Mouse (Mus musculus) kidney, adult 2 months (tissue): ENCODE results near the gene Kif1b.

ENCODE experiments used
- CTCF ChIP-seq: fragments of 200-500 bp; conservative IDR thresholded peaks from 2 replicates; pipeline ENCODE4 v1.5.1; 2011; ENCODE audit warnings: low read depth, mild to moderate bottlenecking, control low read depth, low read length, moderate library complexity, mixed read lengths; ENCODE audit not compliant: insufficient read depth, insufficient read length
- POLR2A ChIP-seq: fragments of 200-500 bp; IDR thresholded peaks from one replicate; pipeline ENCODE4 v1.6.1; 2011; ENCODE audit warnings: low read depth, low read length, control low read depth

DNA sequence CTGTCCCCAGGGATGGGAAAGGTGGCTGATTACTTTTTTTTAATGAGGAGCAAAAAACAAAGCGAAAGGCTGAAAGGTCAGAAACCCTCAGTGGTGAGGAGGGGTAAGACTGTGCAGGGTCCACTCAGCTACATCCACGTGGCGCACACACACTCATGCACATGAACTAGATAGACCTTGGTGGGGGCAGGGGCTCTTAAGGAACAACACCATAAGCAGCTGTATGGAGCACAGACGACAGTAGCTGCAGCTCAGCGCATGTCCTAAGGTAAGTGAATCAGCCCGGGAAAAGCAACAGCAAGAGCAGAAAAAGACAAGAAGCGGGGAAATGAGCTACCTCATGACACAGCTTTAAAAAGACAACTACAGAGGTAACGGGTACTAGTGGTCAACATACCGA is 44.3 kb downstream of the Kif1b start:
- TF ChIP-seq CTCF (no peak), POLR2A (no peak)
